Mouse (Mus musculus) hindbrain, embryonic 13.5 days (tissue): Measurements from ENCODE around the gene Fam20b. TPM values are rescaled to one million over a fixed set of nuclear protein-coding genes. Genes with fewer than 3 reads are reported as not detected.

Experiments used
- ATAC-seq: fragments of 200-750 bp; cut with Nextera tagmentation; 2 replicates; pipeline ENCODE4 v1.8.0; 2017; ENCODE audit warnings: moderate TSS enrichment; ENCODE audit not compliant: low FRiP score
- H3K27ac ChIP-seq: fragments of 300-500 bp; sonication (generic); 2 replicates; pipeline ENCODE4 v1.5.1; 2015; ENCODE audit warnings: inconsistent platforms, mild to moderate bottlenecking, moderate library complexity
- H3K27me3 ChIP-seq: fragments of 300-500 bp; sonication (generic); 2 replicates; pipeline ENCODE4 v1.6.1; 2015; ENCODE audit warnings: mild to moderate bottlenecking, inconsistent platforms
- H3K36me3 ChIP-seq: fragments of 300-500 bp; sonication (generic); 2 replicates; pipeline ENCODE4 v1.6.1; 2015; ENCODE audit warnings: mild to moderate bottlenecking, inconsistent platforms
- H3K4me1 ChIP-seq: fragments of 300-500 bp; sonication (generic); replicated peaks from 2 replicates; pipeline ENCODE4 v1.6.1; 2015; ENCODE audit warnings: inconsistent platforms
- H3K4me2 ChIP-seq: fragments of 300-500 bp; sonication (generic); 2 replicates; pipeline ENCODE4 v1.6.1; 2015; ENCODE audit warnings: inconsistent platforms, mild to moderate bottlenecking, moderate library complexity
- H3K4me3 ChIP-seq: fragments of 300-500 bp; sonication (generic); 2 replicates; pipeline ENCODE4 v1.5.1; 2015; ENCODE audit warnings: mild to moderate bottlenecking, inconsistent platforms
- H3K9ac ChIP-seq: fragments of 300-500 bp; sonication (generic); 2 replicates; pipeline ENCODE4 v1.6.1; 2015; ENCODE audit warnings: mild to moderate bottlenecking, inconsistent platforms
- H3K9me3 ChIP-seq: fragments of 300-500 bp; sonication (generic); 2 replicates; pipeline ENCODE4 v1.6.1; 2016; ENCODE audit warnings: inconsistent platforms
- WGBS: fragments of 180-500 bp; shearing (Covaris S2); methylation state at CpG from one replicate; pipeline ENCODE4 v1.1.7; 2015; 5-methylcytosine and 5-hydroxymethylcytosine counted together
- polyA plus RNA-seq: library from polyadenylated mRNA; unstranded; fragments of >200 nt; fragmentation: Nextera tagmentation; extraction: Ambion mirVana; gene quantifications from 2 replicates; pipeline ENCODE4 v1.2.1, GENCODE M21; 2015

Gene Fam20b
- polyA plus RNA-seq, 1 experiment from 2014 or later = 27.9 TPM

GRCm38 (mm10) chr1:156749136-156749535 lies 30.2 kb upstream of the Fam20b start:
- Histone ChIP-seq H3K4me2 (no peak overlapping the region), H3K4me1 (peaks cover 32% of the 10 kb centered on the region), H3K27ac (no peak overlapping the region), H3K9ac (no peak overlapping the region), H3K27me3 (0 out of 2 replicates have a peak, but pooled peaks cover 7% of the 10 kb centered on the region), H3K36me3 (no peaks in the 10 kb centered on the region), H3K9me3 (no peaks in the 10 kb centered on the region), H3K4me3 (no peak overlapping the region)
- no peak for ATAC-seq

- Histone ChIP-seq H3K4me3 (no peak overlapping the region), H3K27me3 (0 out of 2 replicates have a peak, but pooled peaks cover 7% of the 10 kb centered on the region), H3K9me3 (no peaks in the 10 kb centered on the region), H3K27ac (peak overlapping the region; percentile 48; the same call in 1 of the 2 replicates), H3K9ac (no peak overlapping the region), H3K4me1 (peaks cover 27% of the 10 kb centered on the region), H3K4me2 (no peak overlapping the region), H3K36me3 (no peaks in the 10 kb centered on the region)
- ATAC-seq = no peak
- 65% methylated on average over 16 of the region's 16 CpGs for WGBS
Observed at GRCm38 (mm10) chr1:156748435-156749005, 29.6 kb upstream of the Fam20b start.

GRCm38 (mm10) chr1:156745188-156745810 lies 26.4 kb upstream of the Fam20b start:
- Histone ChIP-seq H3K27ac (no peak overlapping the region), H3K4me3 (no peak overlapping the region), H3K4me2 (no peak overlapping the region), H3K36me3 (no peaks in the 10 kb centered on the region), H3K9ac (no peak overlapping the region), H3K27me3 (0 out of 2 replicates have a peak, but pooled peaks cover 7% of the 10 kb centered on the region), H3K4me1 (peaks cover 7% of the 10 kb centered on the region; the same call in 1 of the 2 replicates), H3K9me3 (no peaks in the 10 kb centered on the region)
- no peak for ATAC-seq
- 82% methylated on average over 7 of the region's 7 CpGs for WGBS

GRCm38 (mm10) chr1:156741482-156742411 lies 22.9 kb upstream of the Fam20b start:
- Histone ChIP-seq H3K36me3 (no peaks in the 10 kb centered on the region), H3K4me1 (no peaks in the 10 kb centered on the region), H3K9me3 (no peaks in the 10 kb centered on the region), H3K4me2 (no peak overlapping the region), H3K4me3 (no peak overlapping the region), H3K9ac (no peak overlapping the region), H3K27ac (no peak overlapping the region), H3K27me3 (0 out of 2 replicates have a peak, but pooled peaks cover 7% of the 10 kb centered on the region)
- 63% methylated on average over 11 of the region's 11 CpGs for WGBS
- peak; percentile 73; the same call in 1 of the 2 replicates for ATAC-seq

- Histone ChIP-seq H3K4me2 (no peak overlapping the region), H3K4me3 (no peak overlapping the region), H3K9ac (no peak overlapping the region), H3K27me3 (no peaks in the 10 kb centered on the region), H3K4me1 (no peaks in the 10 kb centered on the region), H3K36me3 (no peaks in the 10 kb centered on the region), H3K27ac (no peak overlapping the region), H3K9me3 (no peaks in the 10 kb centered on the region)
- WGBS = 74% methylated on average over 2 of the region's 2 CpGs
- ATAC-seq = no peak
Observed at GRCm38 (mm10) chr1:156735788-156736187, 16.9 kb upstream of the Fam20b start.

- no peak for ATAC-seq
- 74% methylated on average over 3 of the region's 3 CpGs for WGBS
- no peak overlapping the region for H3K4me2 ChIP-seq
Observed at GRCm38 (mm10) chr1:156734019-156734418, 15.1 kb upstream of the Fam20b start.

GRCm38 (mm10) chr1:156733559-156733958 lies 14.7 kb upstream of the Fam20b start:
- no peak overlapping the region for H3K27ac ChIP-seq
- H3K4me3 ChIP-seq = no peak overlapping the region
- WGBS = 93% methylated on average over 9 of the region's 9 CpGs
- H3K9me3 ChIP-seq = no peaks in the 10 kb centered on the region
- no peaks in the 10 kb centered on the region for H3K27me3 ChIP-seq
- H3K4me2 ChIP-seq = no peak overlapping the region
- H3K36me3 ChIP-seq = no peaks in the 10 kb centered on the region
- H3K4me1 ChIP-seq = no peaks in the 10 kb centered on the region
- no peak overlapping the region for H3K9ac ChIP-seq
- no peak for ATAC-seq

More at GRCm38 (mm10) chr1:156734019-156734418, 15.1 kb upstream of the Fam20b start:
- no peaks in the 10 kb centered on the region for H3K9me3 ChIP-seq
- no peak overlapping the region for H3K27ac ChIP-seq
- no peak overlapping the region for H3K9ac ChIP-seq
- H3K4me1 ChIP-seq = no peaks in the 10 kb centered on the region
- no peaks in the 10 kb centered on the region for H3K36me3 ChIP-seq
- H3K4me3 ChIP-seq = no peak overlapping the region
- H3K27me3 ChIP-seq = no peaks in the 10 kb centered on the region

GRCm38 (mm10) chr1:156732996-156733395 lies 14.1 kb upstream of the Fam20b start:
- ATAC-seq = no peak
- H3K27ac ChIP-seq = no peak overlapping the region
- no peaks in the 10 kb centered on the region for H3K36me3 ChIP-seq
- WGBS = 90% methylated on average over 5 of the region's 5 CpGs
- H3K9ac ChIP-seq = no peak overlapping the region
- no peak overlapping the region for H3K4me2 ChIP-seq
- H3K9me3 ChIP-seq = no peaks in the 10 kb centered on the region
- no peaks in the 10 kb centered on the region for H3K27me3 ChIP-seq
- H3K4me1 ChIP-seq = no peaks in the 10 kb centered on the region
- no peak overlapping the region for H3K4me3 ChIP-seq

- Histone ChIP-seq H3K27me3 (no peaks in the 10 kb centered on the region), H3K36me3 (no peaks in the 10 kb centered on the region), H3K4me3 (no peak overlapping the region), H3K9ac (no peak overlapping the region), H3K4me1 (no peaks in the 10 kb centered on the region), H3K27ac (no peak overlapping the region), H3K4me2 (no peak overlapping the region), H3K9me3 (no peaks in the 10 kb centered on the region)
- 66% methylated on average over 9 of the region's 9 CpGs for WGBS
- ATAC-seq = no peak
Observed at GRCm38 (mm10) chr1:156730802-156731201, 11.9 kb upstream of the Fam20b start.

- ATAC-seq = no peak
Observed at GRCm38 (mm10) chr1:156727234-156728108, 8.6 kb upstream of the Fam20b start.

GRCm38 (mm10) chr1:156722089-156722488 lies 3.2 kb upstream of the Fam20b start:
- Histone ChIP-seq H3K27me3 (peaks cover 12% of the 10 kb centered on the region), H3K4me2 (no peak overlapping the region), H3K27ac (no peak overlapping the region), H3K4me3 (no peak overlapping the region), H3K9me3 (no peaks in the 10 kb centered on the region), H3K9ac (no peak overlapping the region), H3K4me1 (peaks cover 8% of the 10 kb centered on the region; the same call in 1 of the 2 replicates), H3K36me3 (no peaks in the 10 kb centered on the region)
- ATAC-seq = no peak
- WGBS = 70% methylated on average over 6 of the region's 6 CpGs

More at GRCm38 (mm10) chr1:156727234-156728108, 8.6 kb upstream of the Fam20b start:
- H3K36me3 ChIP-seq = no peaks in the 10 kb centered on the region
- 86% methylated on average over 14 of the region's 14 CpGs for WGBS
- no peak overlapping the region for H3K4me2 ChIP-seq
- no peaks in the 10 kb centered on the region for H3K9me3 ChIP-seq
- no peak overlapping the region for H3K9ac ChIP-seq
- no peaks in the 10 kb centered on the region for H3K4me1 ChIP-seq
- no peaks in the 10 kb centered on the region for H3K27me3 ChIP-seq
- no peak overlapping the region for H3K27ac ChIP-seq
- H3K4me3 ChIP-seq = no peak overlapping the region
